Mouse (Mus musculus): ENCODE measurements around the gene Gm4969. TPM values are rescaled to one million over a fixed set of nuclear protein-coding genes. Genes with fewer than 3 reads are reported as not detected.

Gene Gm4969
- total RNA-seq, 2 experiments from 2014 or later, result 9.4 to 11.0 TPM

DNA sequence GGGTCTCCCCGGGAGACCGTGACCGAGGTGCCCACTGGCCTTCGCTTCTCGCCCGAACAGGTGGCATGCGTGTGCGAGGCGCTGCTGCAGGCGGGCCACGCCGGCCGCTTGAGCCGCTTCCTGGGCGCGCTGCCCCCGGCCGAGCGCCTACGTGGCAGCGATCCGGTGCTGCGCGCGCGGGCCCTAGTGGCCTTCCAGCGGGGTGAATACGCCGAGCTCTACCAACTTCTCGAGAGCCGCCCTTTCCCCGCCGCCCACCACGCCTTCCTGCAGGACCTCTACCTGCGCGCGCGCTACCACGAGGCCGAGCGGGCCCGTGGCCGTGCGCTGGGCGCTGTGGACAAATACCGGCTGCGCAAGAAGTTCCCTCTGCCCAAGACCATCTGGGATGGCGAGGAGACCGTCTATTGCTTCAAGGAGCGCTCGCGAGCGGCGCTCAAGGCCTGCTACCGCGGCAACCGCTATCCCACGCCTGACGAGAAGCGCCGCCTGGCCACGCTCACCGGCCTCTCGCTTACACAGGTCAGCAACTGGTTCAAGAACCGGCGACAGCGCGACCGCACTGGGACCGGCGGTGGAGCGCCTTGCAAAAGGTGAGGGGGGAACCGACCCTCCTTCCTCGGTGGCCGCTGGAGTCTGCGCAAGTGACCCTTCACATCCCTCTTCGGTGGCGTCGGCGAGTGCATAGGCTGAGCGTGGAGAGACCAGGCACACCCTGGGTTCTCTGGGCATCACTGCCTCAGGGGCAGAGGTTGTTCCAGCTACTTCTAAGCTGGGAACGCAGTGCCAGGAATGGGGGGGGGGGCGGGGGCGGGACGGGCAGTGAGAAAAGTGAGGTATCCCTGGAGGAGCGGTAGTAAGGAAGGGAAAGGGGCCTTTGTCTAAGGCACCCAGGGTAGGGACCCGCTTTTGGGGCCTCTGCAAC is 23.1 kb downstream of the Gm4969 start:
- intact Hi-C loops (cut with DNase I), result no loop called here
- peak; percentile 48 for DNase-seq

DNA sequence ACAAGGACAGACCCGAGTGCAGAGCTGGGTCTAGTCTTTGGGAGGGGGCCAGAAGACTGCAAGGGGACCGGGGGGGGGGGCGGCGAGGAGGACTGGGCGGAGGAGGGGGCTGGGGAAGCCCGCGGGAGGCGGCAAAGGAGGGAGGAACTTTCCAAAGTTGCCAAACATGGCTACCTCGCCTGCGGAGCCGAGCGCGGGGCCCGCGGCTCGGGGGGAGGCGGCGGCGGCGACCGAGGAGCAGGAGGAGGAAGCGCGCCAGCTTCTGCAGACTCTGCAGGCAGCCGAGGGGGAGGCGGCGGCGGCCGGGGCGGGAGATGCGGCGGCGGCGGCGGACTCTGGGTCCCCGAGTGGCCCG is 23.7 kb downstream of the Gm4969 start, which contains the start of gene Six5:
Six5 (plus strand) TSS at position 124 of the 355 bp plus-strand sequence.
- intact Hi-C loops (cut with DNase I), result no loop called here
- DNase-seq, result peak; percentile 52

DNA sequence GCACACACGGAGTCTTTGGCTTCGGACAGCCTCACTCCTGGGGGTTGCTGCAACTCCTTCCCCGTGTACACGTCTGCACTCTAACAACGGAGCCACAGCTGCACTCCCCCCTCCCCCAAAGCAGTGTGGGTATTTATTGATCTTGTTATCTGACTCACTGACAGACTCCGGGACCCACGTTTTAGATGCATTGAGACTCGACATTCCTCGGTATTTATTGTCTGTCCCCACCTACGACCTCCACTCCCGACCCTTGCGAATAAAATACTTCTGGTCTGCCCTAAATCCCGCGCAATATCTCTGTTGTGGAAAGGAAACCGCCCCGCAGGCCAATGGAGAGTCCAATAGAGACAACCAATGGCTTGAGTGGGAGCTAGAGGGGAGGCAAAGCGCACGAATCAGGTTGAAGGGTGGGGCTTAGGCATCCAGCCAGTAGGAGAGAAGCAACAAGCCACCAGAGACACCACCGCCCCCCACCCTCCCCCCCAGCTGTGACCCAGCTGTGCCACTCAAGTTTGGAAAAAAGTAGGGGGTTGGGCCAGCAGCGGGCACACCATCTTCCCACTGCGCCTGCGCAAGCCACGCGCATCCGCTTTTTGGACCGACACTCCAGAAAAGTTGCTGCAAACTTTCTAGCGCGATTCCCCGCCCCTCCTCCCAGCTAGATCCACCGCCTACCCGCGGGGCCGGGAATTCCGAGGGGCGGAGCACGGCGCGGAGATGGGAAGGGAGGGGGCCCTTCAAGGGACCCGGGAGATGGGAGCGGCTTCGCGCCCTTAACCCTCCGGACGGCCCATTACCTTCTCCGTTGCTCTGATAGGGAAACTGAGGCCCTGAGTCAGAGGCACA is 24.4 kb downstream of the Gm4969 start:
- intact Hi-C loops (cut with DNase I), result no loop called here
- DNase-seq, result peak; percentile 90

GRCm38 (mm10) chr7:19093174-19093521 is 25.0 kb downstream of the Gm4969 start:
- peak; percentile 84 for DNase-seq
- intact Hi-C loops (cut with DNase I), result no loop called here

- DNase-seq, result peak; percentile 70
- intact Hi-C loops (cut with DNase I), result no loop called here
Measured at GRCm38 (mm10) chr7:19092381-19093173, 25.6 kb downstream of the Gm4969 start.

GRCm38 (mm10) chr7:19091913-19092312 is 26.3 kb downstream of the Gm4969 start:
- intact Hi-C loops (cut with DNase I), result no loop called here
- no peak for DNase-seq

DNA sequence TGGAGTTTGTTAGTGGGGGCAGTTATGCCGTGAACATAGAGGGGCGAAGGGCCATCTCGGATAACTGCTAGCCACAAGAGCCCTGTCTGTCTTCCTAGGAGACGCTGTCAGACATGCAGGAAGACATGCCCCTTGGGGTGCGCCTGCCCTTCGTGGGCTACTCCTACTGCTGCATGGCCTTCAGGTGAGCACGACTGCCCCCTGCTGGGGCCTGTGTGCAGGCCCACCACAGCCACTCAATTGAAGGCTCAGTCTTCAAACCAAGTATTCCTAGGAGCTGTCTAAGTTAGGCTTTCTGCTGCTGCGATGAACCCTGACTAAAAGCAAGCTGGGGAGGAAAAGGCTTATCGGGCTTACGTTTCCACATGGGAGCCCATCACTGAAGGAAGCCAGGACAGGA is 29.4 kb downstream of the Gm4969 start:
- DNase-seq, result peak; percentile 71
- intact Hi-C loops (cut with DNase I), result no loop called here

DNA sequence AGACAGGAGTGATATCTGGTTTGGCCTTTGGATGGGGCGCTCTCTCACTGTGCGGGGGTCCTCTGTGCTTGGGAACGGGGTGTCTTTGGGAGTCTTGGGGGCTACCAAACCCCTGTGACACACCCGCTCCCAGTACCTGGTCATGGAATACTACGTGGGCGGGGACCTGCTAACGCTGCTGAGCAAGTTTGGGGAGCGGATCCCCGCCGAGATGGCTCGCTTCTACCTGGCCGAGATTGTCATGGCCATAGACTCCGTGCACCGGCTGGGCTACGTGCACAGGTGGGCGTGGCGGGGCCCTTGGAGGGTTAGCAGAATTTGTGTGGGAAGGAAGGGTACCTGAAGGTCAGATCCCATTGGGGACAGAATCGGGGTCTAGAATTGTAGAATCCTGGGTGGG is 31.4 kb downstream of the Gm4969 start:
- intact Hi-C loops (cut with DNase I), result no loop called here
- DNase-seq, result no peak

DNA sequence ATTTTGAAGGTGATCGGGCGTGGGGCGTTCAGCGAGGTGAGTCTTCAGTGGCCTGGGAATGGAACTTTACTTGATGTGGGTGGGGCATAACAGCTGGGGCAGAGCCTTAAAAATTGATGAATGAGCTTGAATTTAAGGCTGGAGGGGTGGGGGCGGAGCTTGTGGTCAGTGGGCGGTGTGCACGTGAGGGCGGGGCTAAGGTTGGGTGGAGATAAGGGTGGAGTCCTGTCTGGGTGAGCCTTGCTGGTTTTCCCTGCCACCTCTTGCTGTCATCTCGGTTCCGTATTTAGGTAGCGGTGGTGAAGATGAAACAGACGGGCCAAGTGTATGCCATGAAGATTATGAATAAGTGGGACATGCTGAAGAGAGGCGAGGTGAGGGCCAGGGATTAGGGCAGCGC is 32.1 kb downstream of the Gm4969 start:
- intact Hi-C loops (cut with DNase I), result no loop called here
- no peak for DNase-seq

- DNase-seq, result no peak
- intact Hi-C loops (cut with DNase I), result no loop called here
Measured at GRCm38 (mm10) chr7:19085495-19085894, 32.7 kb downstream of the Gm4969 start.

GRCm38 (mm10) chr7:19084921-19085473 is 33.2 kb downstream of the Gm4969 start:
- DNase-seq, result no peak
- intact Hi-C loops (cut with DNase I), result no loop called here

- intact Hi-C loops (cut with DNase I), result no loop called here
Measured at GRCm38 (mm10) chr7:19084277-19084771, 33.8 kb downstream of the Gm4969 start.

DNA sequence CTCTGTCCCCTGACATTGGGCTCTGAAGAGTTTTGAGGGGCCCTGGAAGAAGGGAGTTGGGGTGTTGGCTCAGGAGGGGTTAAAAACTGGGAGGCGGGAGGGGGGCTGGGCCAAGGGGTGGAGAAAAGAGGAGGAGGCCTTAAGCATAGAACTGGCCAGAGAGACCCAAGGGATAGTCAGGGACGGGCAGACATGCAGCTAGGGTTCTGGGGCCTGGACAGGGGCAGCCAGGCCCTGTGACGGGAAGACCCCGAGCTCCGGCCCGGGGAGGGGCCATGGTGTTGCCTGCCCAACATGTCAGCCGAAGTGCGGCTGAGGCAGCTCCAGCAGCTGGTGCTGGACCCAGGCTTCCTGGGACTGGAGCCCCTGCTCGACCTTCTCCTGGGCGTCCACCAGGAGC is 34.5 kb downstream of the Gm4969 start, which contains the start of gene Dmpk:
Dmpk (plus strand) TSS at position 149 of the 400 bp plus-strand sequence.
- intact Hi-C loops (cut with DNase I), result no loop called here
- DNase-seq, result no peak

More at GRCm38 (mm10) chr7:19084277-19084771, 33.8 kb downstream of the Gm4969 start:
- no peak for DNase-seq

- intact Hi-C loops (cut with DNase I), result no loop called here
- no peak for DNase-seq
Measured at GRCm38 (mm10) chr7:19083096-19083495, 35.1 kb downstream of the Gm4969 start.

DNA sequence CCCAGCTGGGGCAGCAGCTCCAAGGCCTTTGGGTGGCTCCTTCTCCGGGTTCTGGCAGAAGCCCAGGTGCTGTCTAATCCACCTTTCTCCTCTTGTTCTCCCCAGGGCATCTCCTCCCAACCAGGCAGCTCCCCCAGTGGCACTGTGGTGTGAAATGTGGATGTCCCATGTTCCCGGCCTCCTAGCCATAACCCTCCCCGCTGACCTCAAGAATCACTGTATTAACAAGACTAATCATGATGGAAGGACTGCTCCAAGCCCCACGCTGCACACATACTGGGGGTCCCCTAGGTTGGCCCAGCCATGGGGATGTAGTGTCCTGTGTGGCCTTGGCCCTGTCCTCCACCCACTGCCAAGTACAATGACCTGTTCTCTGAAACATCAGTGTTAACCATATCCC is 36.0 kb downstream of the Gm4969 start:
- intact Hi-C loops (cut with DNase I), result no loop called here
- DNase-seq, result no peak

- no peak for DNase-seq
- intact Hi-C loops (cut with DNase I), result no loop called here
Measured at GRCm38 (mm10) chr7:19080451-19080950, 37.7 kb downstream of the Gm4969 start.

DNA sequence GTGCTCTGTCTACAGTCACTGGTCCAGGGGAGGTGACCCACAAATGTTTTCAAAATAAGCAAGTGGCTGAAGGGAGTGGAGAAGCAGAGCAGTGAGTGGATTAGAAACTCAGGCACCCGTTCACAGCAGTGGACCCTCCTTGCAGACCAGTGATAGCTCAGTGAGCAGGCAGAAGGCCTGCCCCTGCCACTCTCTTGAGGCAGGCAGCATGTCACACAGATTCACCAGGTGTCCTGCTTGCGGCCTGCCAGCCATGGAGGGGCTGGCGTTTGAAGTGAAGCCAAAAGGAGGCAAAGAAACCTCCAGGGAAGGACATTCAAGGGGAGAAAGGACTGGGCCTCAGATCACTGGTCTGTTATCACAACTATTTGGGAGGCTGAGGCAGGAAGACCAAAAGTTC is 39.4 kb downstream of the Gm4969 start:
- intact Hi-C loops (cut with DNase I), result no loop called here
- no peak for DNase-seq

- intact Hi-C loops (cut with DNase I), result no loop called here
Measured at GRCm38 (mm10) chr7:19077761-19078160, 40.4 kb downstream of the Gm4969 start.

GRCm38 (mm10) chr7:19076586-19076991 is 41.6 kb downstream of the Gm4969 start:
- peak; percentile 43 for DNase-seq
- intact Hi-C loops (cut with DNase I), result no loop called here

More at GRCm38 (mm10) chr7:19077761-19078160, 40.4 kb downstream of the Gm4969 start:
- DNase-seq, result no peak

All from left cerebral cortex, postnatal 4 days (tissue).